Mouse (Mus musculus): ENCODE data around the gene Srgap2. TPM values are rescaled to one million over a fixed set of nuclear protein-coding genes. Genes with fewer than 3 reads are reported as not detected.
A peak's percentile ranks its signal among the peaks of the same experiment; 100 is the strongest.

Srgap2 gene
- polyA plus RNA-seq, 1 experiment from 2014 or later: 16.4 TPM

- Histone ChIP-seq H3K9me3 (ENCODE audit: control insufficient read depth, low read length) (no peaks in the 10 kb centered on the region), H3K4me1 (replicated peaks; ENCODE audit: control insufficient read depth, insufficient read depth, low read length) (no peaks in the 10 kb centered on the region), H3K4me2 (ENCODE audit: low read length) (no peak overlapping the region), H3K27ac (ENCODE audit: low read depth) (no peak overlapping the region), H3K27me3 (replicated peaks; ENCODE audit: control insufficient read depth, insufficient read depth, low read length) (no peaks in the 10 kb centered on the region), H3K9ac (ENCODE audit: low read length) (no peak overlapping the region), H3K4me3 (ENCODE audit: low read depth, low read length) (no peak overlapping the region), H3K36me3 (ENCODE audit: control insufficient read depth, insufficient read depth, low read length) (peaks cover 77% of the 10 kb centered on the region)
- ATAC-seq (replicated peaks; ENCODE audit: low FRiP score, low TSS enrichment, low read depth) (no peak), DNase-seq (ENCODE audit: low spot score) (no peak)
- 86% methylated on average over 8 of the region's 8 CpGs for WGBS
Measured at GRCm38 (mm10) chr1:131295200-131295599, 232.0 kb downstream of the Srgap2 start.

- peaks cover 75% of the 10 kb centered on the region for H3K36me3 ChIP-seq (ENCODE audit: control insufficient read depth, insufficient read depth, low read length)
- no peak for ATAC-seq (replicated peaks; ENCODE audit: low FRiP score, low TSS enrichment, low read depth)
- no peaks in the 10 kb centered on the region for H3K27me3 ChIP-seq (replicated peaks; ENCODE audit: control insufficient read depth, insufficient read depth, low read length)
- WGBS: 93% methylated on average over 2 of the region's 2 CpGs
- DNase-seq (ENCODE audit: low spot score): no peak
- no peak overlapping the region for H3K27ac ChIP-seq (ENCODE audit: low read depth)
- H3K9ac ChIP-seq (ENCODE audit: low read length): no peak overlapping the region
- no peaks in the 10 kb centered on the region for H3K9me3 ChIP-seq (ENCODE audit: control insufficient read depth, low read length)
- no peak overlapping the region for H3K4me2 ChIP-seq (ENCODE audit: low read length)
- no peak overlapping the region for H3K4me3 ChIP-seq (ENCODE audit: low read depth, low read length)
- H3K4me1 ChIP-seq (replicated peaks; ENCODE audit: control insufficient read depth, insufficient read depth, low read length): no peaks in the 10 kb centered on the region
Measured at GRCm38 (mm10) chr1:131293922-131294250, 233.3 kb downstream of the Srgap2 start.

- ATAC-seq (replicated peaks; ENCODE audit: low FRiP score, low TSS enrichment, low read depth) (no peak), DNase-seq (ENCODE audit: low spot score) (no peak)
- no peak overlapping the region for H3K4me3 ChIP-seq (ENCODE audit: low read depth, low read length)
- H3K27ac ChIP-seq (ENCODE audit: low read depth): no peak overlapping the region
- H3K9me3 ChIP-seq (ENCODE audit: control insufficient read depth, low read length): no peaks in the 10 kb centered on the region
- no peak overlapping the region for H3K4me2 ChIP-seq (ENCODE audit: low read length)
- no peaks in the 10 kb centered on the region for H3K4me1 ChIP-seq (replicated peaks; ENCODE audit: control insufficient read depth, insufficient read depth, low read length)
- WGBS: 85% methylated on average over 4 of the region's 4 CpGs
- H3K36me3 ChIP-seq (ENCODE audit: control insufficient read depth, insufficient read depth, low read length): peaks cover 77% of the 10 kb centered on the region
- no peaks in the 10 kb centered on the region for H3K27me3 ChIP-seq (replicated peaks; ENCODE audit: control insufficient read depth, insufficient read depth, low read length)
- no peak overlapping the region for H3K9ac ChIP-seq (ENCODE audit: low read length)
Measured at GRCm38 (mm10) chr1:131293221-131293921, 233.8 kb downstream of the Srgap2 start.

GRCm38 (mm10) chr1:131290648-131291047 lies 236.5 kb downstream of the Srgap2 start:
- DNase-seq (ENCODE audit: low spot score) (peak; percentile 78), ATAC-seq (replicated peaks; ENCODE audit: low FRiP score, low TSS enrichment, low read depth) (0 out of 2 replicates have a peak, but pooled peaks have one; percentile 26)
- no peaks in the 10 kb centered on the region for H3K9me3 ChIP-seq (ENCODE audit: control insufficient read depth, low read length)
- H3K27ac ChIP-seq (ENCODE audit: low read depth): no peak overlapping the region
- H3K9ac ChIP-seq (ENCODE audit: low read length): no peak overlapping the region
- H3K4me1 ChIP-seq (replicated peaks; ENCODE audit: control insufficient read depth, insufficient read depth, low read length): no peaks in the 10 kb centered on the region
- no peak overlapping the region for H3K4me3 ChIP-seq (ENCODE audit: low read depth, low read length)
- 46% methylated on average over 2 of the region's 2 CpGs for WGBS
- H3K36me3 ChIP-seq (ENCODE audit: control insufficient read depth, insufficient read depth, low read length): peaks cover 58% of the 10 kb centered on the region
- H3K27me3 ChIP-seq (replicated peaks; ENCODE audit: control insufficient read depth, insufficient read depth, low read length): no peaks in the 10 kb centered on the region
- H3K4me2 ChIP-seq (ENCODE audit: low read length): no peak overlapping the region

GRCm38 (mm10) chr1:131288938-131289337 lies 238.2 kb downstream of the Srgap2 start:
- ATAC-seq (replicated peaks; ENCODE audit: low FRiP score, low TSS enrichment, low read depth): no peak
- no peak overlapping the region for H3K4me3 ChIP-seq (ENCODE audit: low read depth, low read length)
- no peak overlapping the region for H3K4me2 ChIP-seq (ENCODE audit: low read length)
- no peaks in the 10 kb centered on the region for H3K4me1 ChIP-seq (replicated peaks; ENCODE audit: control insufficient read depth, insufficient read depth, low read length)
- no peaks in the 10 kb centered on the region for H3K9me3 ChIP-seq (ENCODE audit: control insufficient read depth, low read length)
- H3K36me3 ChIP-seq (ENCODE audit: control insufficient read depth, insufficient read depth, low read length): peaks cover 46% of the 10 kb centered on the region
- 79% methylated on average over 6 of the region's 6 CpGs for WGBS
- H3K9ac ChIP-seq (ENCODE audit: low read length): no peak overlapping the region
- no peaks in the 10 kb centered on the region for H3K27me3 ChIP-seq (replicated peaks; ENCODE audit: control insufficient read depth, insufficient read depth, low read length)
- no peak overlapping the region for H3K27ac ChIP-seq (ENCODE audit: low read depth)
- DNase-seq (ENCODE audit: low spot score): no peak

- no peaks in the 10 kb centered on the region for H3K27me3 ChIP-seq (replicated peaks; ENCODE audit: control insufficient read depth, insufficient read depth, low read length)
- H3K4me3 ChIP-seq (ENCODE audit: low read depth, low read length): no peak overlapping the region
- no peaks in the 10 kb centered on the region for H3K9me3 ChIP-seq (ENCODE audit: control insufficient read depth, low read length)
- H3K36me3 ChIP-seq (ENCODE audit: control insufficient read depth, insufficient read depth, low read length): peaks cover 33% of the 10 kb centered on the region
- no peak overlapping the region for H3K9ac ChIP-seq (ENCODE audit: low read length)
- no peak overlapping the region for H3K27ac ChIP-seq (ENCODE audit: low read depth)
- 73% methylated on average over 2 of the region's 2 CpGs for WGBS
- no peak overlapping the region for H3K4me2 ChIP-seq (ENCODE audit: low read length)
- H3K4me1 ChIP-seq (replicated peaks; ENCODE audit: control insufficient read depth, insufficient read depth, low read length): no peaks in the 10 kb centered on the region
- ATAC-seq (replicated peaks; ENCODE audit: low FRiP score, low TSS enrichment, low read depth): no peak
- no peak for DNase-seq (ENCODE audit: low spot score)
Measured at GRCm38 (mm10) chr1:131287267-131287666, 239.9 kb downstream of the Srgap2 start.

GRCm38 (mm10) chr1:131286803-131287202 lies 240.3 kb downstream of the Srgap2 start:
- ATAC-seq (replicated peaks; ENCODE audit: low FRiP score, low TSS enrichment, low read depth): no peak
- WGBS: 70% methylated on average over 5 of the region's 5 CpGs
- H3K4me2 ChIP-seq (ENCODE audit: low read length): no peak overlapping the region
- no peaks in the 10 kb centered on the region for H3K9me3 ChIP-seq (ENCODE audit: control insufficient read depth, low read length)
- no peak for DNase-seq (ENCODE audit: low spot score)
- no peak overlapping the region for H3K27ac ChIP-seq (ENCODE audit: low read depth)
- no peaks in the 10 kb centered on the region for H3K27me3 ChIP-seq (replicated peaks; ENCODE audit: control insufficient read depth, insufficient read depth, low read length)
- no peak overlapping the region for H3K4me3 ChIP-seq (ENCODE audit: low read depth, low read length)
- no peak overlapping the region for H3K9ac ChIP-seq (ENCODE audit: low read length)
- no peaks in the 10 kb centered on the region for H3K4me1 ChIP-seq (replicated peaks; ENCODE audit: control insufficient read depth, insufficient read depth, low read length)
- H3K36me3 ChIP-seq (ENCODE audit: control insufficient read depth, insufficient read depth, low read length): peaks cover 29% of the 10 kb centered on the region

GRCm38 (mm10) chr1:131284616-131285015 lies 242.5 kb downstream of the Srgap2 start:
- H3K4me1 ChIP-seq (replicated peaks; ENCODE audit: control insufficient read depth, insufficient read depth, low read length): no peaks in the 10 kb centered on the region
- DNase-seq (ENCODE audit: low spot score): no peak
- H3K36me3 ChIP-seq (ENCODE audit: control insufficient read depth, insufficient read depth, low read length): peaks cover 18% of the 10 kb centered on the region
- H3K27me3 ChIP-seq (replicated peaks; ENCODE audit: control insufficient read depth, insufficient read depth, low read length): no peaks in the 10 kb centered on the region
- no peak overlapping the region for H3K4me3 ChIP-seq (ENCODE audit: low read depth, low read length)
- H3K4me2 ChIP-seq (ENCODE audit: low read length): no peak overlapping the region
- 53% methylated on average over 4 of the region's 4 CpGs for WGBS
- no peaks in the 10 kb centered on the region for H3K9me3 ChIP-seq (ENCODE audit: control insufficient read depth, low read length)
- no peak overlapping the region for H3K27ac ChIP-seq (ENCODE audit: low read depth)
- no peak for ATAC-seq (replicated peaks; ENCODE audit: low FRiP score, low TSS enrichment, low read depth)
- no peak overlapping the region for H3K9ac ChIP-seq (ENCODE audit: low read length)

GRCm38 (mm10) chr1:131284167-131284566 lies 243.0 kb downstream of the Srgap2 start:
- no peak overlapping the region for H3K27ac ChIP-seq (ENCODE audit: low read depth)
- H3K4me2 ChIP-seq (ENCODE audit: low read length): no peak overlapping the region
- 72% methylated on average over 1 of the region's 1 CpGs for WGBS
- no peaks in the 10 kb centered on the region for H3K9me3 ChIP-seq (ENCODE audit: control insufficient read depth, low read length)
- no peak overlapping the region for H3K4me3 ChIP-seq (ENCODE audit: low read depth, low read length)
- H3K4me1 ChIP-seq (replicated peaks; ENCODE audit: control insufficient read depth, insufficient read depth, low read length): no peaks in the 10 kb centered on the region
- DNase-seq (ENCODE audit: low spot score) (no peak), ATAC-seq (replicated peaks; ENCODE audit: low FRiP score, low TSS enrichment, low read depth) (no peak)
- H3K27me3 ChIP-seq (replicated peaks; ENCODE audit: control insufficient read depth, insufficient read depth, low read length): no peaks in the 10 kb centered on the region
- peaks cover 13% of the 10 kb centered on the region for H3K36me3 ChIP-seq (ENCODE audit: control insufficient read depth, insufficient read depth, low read length)
- H3K9ac ChIP-seq (ENCODE audit: low read length): no peak overlapping the region

Measured in intestine, embryonic 14.5 days (tissue).